Mouse (Mus musculus): ENCODE measurements around the gene Arfgef2.

Gene Arfgef2

GRCm38 (mm10) chr2:166805250-166806172 is at the start of gene Arfgef2:
TSS of gene Arfgef2 (plus strand) at chr2:166805588.
- DNase-seq (ENCODE audit: low read depth, low spot score): peak; percentile 96

GRCm38 (mm10) chr2:166757969-166758368 is 47.4 kb upstream of the Arfgef2 start:
- DNase-seq (ENCODE audit: low read depth, low spot score): no peak

- peak; percentile 23 for DNase-seq (ENCODE audit: low read depth, low spot score)
Observed at GRCm38 (mm10) chr2:166764051-166764450, 41.3 kb upstream of the Arfgef2 start.

- no peak for DNase-seq (ENCODE audit: low read depth, low spot score)
Observed at GRCm38 (mm10) chr2:166767591-166767990, 37.8 kb upstream of the Arfgef2 start.

- peak; percentile 43 for DNase-seq (ENCODE audit: low read depth, low spot score)
Observed at GRCm38 (mm10) chr2:166771396-166771795, 34.0 kb upstream of the Arfgef2 start.

- DNase-seq (ENCODE audit: low read depth, low spot score): no peak
Observed at GRCm38 (mm10) chr2:166773587-166773986, 31.8 kb upstream of the Arfgef2 start.

- no peak for DNase-seq (ENCODE audit: low read depth, low spot score)
Observed at GRCm38 (mm10) chr2:166774275-166774674, 31.1 kb upstream of the Arfgef2 start.

- no peak for DNase-seq (ENCODE audit: low read depth, low spot score)
Observed at GRCm38 (mm10) chr2:166775357-166775893, 30.0 kb upstream of the Arfgef2 start.

- no peak for DNase-seq (ENCODE audit: low read depth, low spot score)
Observed at GRCm38 (mm10) chr2:166776272-166776671, 29.1 kb upstream of the Arfgef2 start.

GRCm38 (mm10) chr2:166779956-166780355 is 25.4 kb upstream of the Arfgef2 start:
- no peak for DNase-seq (ENCODE audit: low read depth, low spot score)

- DNase-seq (ENCODE audit: low read depth, low spot score): peak; percentile 73
Observed at GRCm38 (mm10) chr2:166780980-166781578, 24.3 kb upstream of the Arfgef2 start.

- no peak for DNase-seq (ENCODE audit: low read depth, low spot score)
Observed at GRCm38 (mm10) chr2:166784376-166784775, 21.0 kb upstream of the Arfgef2 start.

- peak; percentile 98 for DNase-seq (ENCODE audit: low read depth, low spot score)
Observed at GRCm38 (mm10) chr2:166786353-166787004, 18.9 kb upstream of the Arfgef2 start.

- no peak for DNase-seq (ENCODE audit: low read depth, low spot score)
Observed at GRCm38 (mm10) chr2:166791738-166792137, 13.7 kb upstream of the Arfgef2 start.

- DNase-seq (ENCODE audit: low read depth, low spot score): no peak
Observed at GRCm38 (mm10) chr2:166792355-166792754, 13.0 kb upstream of the Arfgef2 start, which contains the start of gene Trp53rkb. TSS of gene Trp53rkb (plus strand) at chr2:166792531.

- DNase-seq (ENCODE audit: low read depth, low spot score): peak; percentile 95
Observed at GRCm38 (mm10) chr2:166793542-166794214, 11.7 kb upstream of the Arfgef2 start.

GRCm38 (mm10) chr2:166799615-166800472 is 5.5 kb upstream of the Arfgef2 start:
- peak; percentile 71 for DNase-seq (ENCODE audit: low read depth, low spot score)

GRCm38 (mm10) chr2:166800473-166800857 is 4.9 kb upstream of the Arfgef2 start:
- DNase-seq (ENCODE audit: low read depth, low spot score): no peak

GRCm38 (mm10) chr2:166801436-166801835 is 4.0 kb upstream of the Arfgef2 start:
- no peak for DNase-seq (ENCODE audit: low read depth, low spot score)

- DNase-seq (ENCODE audit: low read depth, low spot score): no peak
Observed at GRCm38 (mm10) chr2:166803298-166803697, 2.1 kb upstream of the Arfgef2 start.
